Mouse (Mus musculus) lung, postnatal 0 days (tissue): Measurements from ENCODE around the gene Gm20517.

ENCODE experiments used
- CTCF ChIP-seq: IDR thresholded peaks from 2 replicates; pipeline ENCODE4 v1.5.1; 2016; ENCODE audit warnings: antibody characterized with exemption, mild to moderate bottlenecking
- EP300 ChIP-seq: IDR thresholded peaks from 2 replicates; pipeline ENCODE4 v1.6.1; 2016; ENCODE audit warnings: antibody characterized with exemption, mild to moderate bottlenecking, control low read depth

GRCm38 (mm10) chr17:47691650-47692049 lies 80.3 kb downstream of the Gm20517 start:
- TF ChIP-seq CTCF (no peak), EP300 (no peak)
